Mouse (Mus musculus): ENCODE results near the gene Clcnkb. TPM values are rescaled to one million over a fixed set of nuclear protein-coding genes. Genes with fewer than 3 reads are reported as not detected.

The Clcnkb gene
- total and polyA plus RNA-seq, 2 experiments from 2014 or later, result 0.65 to 0.87 TPM

DNA sequence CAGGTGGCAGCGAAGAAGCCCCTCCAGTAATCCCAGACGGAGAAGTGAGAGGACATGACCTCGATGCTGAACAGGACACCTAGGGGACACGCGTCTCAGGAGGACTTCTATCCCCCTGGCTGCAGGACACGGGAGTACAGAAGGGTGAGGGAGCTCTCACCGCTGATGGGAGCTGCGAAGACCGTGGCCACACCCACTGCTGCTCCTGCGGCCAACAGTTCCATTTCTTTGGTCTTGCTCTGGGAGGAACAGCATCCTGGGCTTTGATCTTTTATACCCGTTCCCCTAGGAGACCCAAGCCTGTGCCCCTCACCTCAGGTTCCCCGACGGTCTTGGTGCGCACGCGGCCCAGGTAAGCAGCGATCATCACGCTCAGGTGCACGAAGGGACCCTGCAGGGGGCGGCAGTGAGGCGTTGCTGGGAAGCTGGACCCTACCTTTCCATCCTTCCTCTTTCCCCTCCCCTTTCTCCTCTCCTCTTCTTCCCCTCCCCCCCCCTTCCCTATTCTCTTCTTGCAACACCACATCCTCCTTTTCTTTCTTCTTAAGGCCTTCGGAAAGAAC, 4.3 kb downstream of the Clcnkb start:
- Histone ChIP-seq H3K27me3 (ENCODE audit: control insufficient read depth, insufficient read depth, low read length) (no peaks in the 10 kb centered on the region), H3K9me3 (replicated peaks; ENCODE audit: control insufficient read depth, low read length) (0 out of 2 replicates have a peak, but pooled peaks cover 3% of the 10 kb centered on the region), H3K4me3 (ENCODE audit: low read depth, low read length) (no peak overlapping the region), H3K27ac (ENCODE audit: low read depth) (no peak overlapping the region), H3K4me1 (ENCODE audit: control insufficient read depth, insufficient read depth) (peaks cover 11% of the 10 kb centered on the region), H3K9ac (replicated peaks; ENCODE audit: low read depth, low read length) (no peak overlapping the region), H3K36me3 (replicated peaks; ENCODE audit: control insufficient read depth, insufficient read depth, low read length) (no peaks in the 10 kb centered on the region), H3K4me2 (ENCODE audit: low read depth, low read length) (no peak overlapping the region)
- ATAC-seq (ENCODE audit: insufficient read depth, low read depth), result no peak
- WGBS, result 20% methylated on average over 22 of the region's 22 CpGs
- TF ChIP-seq EP300 (IDR thresholded peaks at IDR 0.05; ENCODE audit: low read depth), result no peak
- TF ChIP-seq CTCF (IDR thresholded peaks at IDR 0.05; ENCODE audit: low read depth), result peak; percentile 29
- no peak for DNase-seq (ENCODE audit: low spot score)

DNA sequence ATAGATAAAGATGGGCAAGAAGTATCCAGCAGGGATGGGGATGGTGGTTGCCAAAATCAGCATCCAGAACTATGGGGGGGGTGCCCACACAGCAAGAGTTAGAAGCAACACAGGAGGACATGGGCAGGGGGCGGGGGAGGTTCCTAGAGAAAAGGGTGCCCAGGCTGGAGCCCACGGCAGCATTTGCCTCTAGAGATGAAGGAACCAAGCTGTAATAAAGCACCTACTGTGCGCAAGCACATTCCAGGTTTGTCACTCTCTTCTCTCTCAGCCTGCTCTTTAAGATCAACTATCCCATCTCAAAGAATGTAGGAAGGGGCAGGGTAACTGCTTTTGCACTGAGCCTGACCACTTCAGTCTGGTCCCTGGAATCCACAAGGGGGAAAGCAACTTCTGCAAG, 7.2 kb downstream of the Clcnkb start:
- no peak overlapping the region for H3K4me2 ChIP-seq (ENCODE audit: low read depth, low read length)
- H3K9ac ChIP-seq (replicated peaks; ENCODE audit: low read depth, low read length), result no peak overlapping the region
- TF ChIP-seq EP300 (IDR thresholded peaks at IDR 0.05; ENCODE audit: low read depth), result no peak
- no peak for TF ChIP-seq CTCF (IDR thresholded peaks at IDR 0.05; ENCODE audit: low read depth)
- no peaks in the 10 kb centered on the region for H3K27me3 ChIP-seq (ENCODE audit: control insufficient read depth, insufficient read depth, low read length)
- WGBS, result 93% methylated on average over 3 of the region's 3 CpGs
- no peak overlapping the region for H3K4me3 ChIP-seq (ENCODE audit: low read depth, low read length)
- DNase-seq (ENCODE audit: low spot score), result no peak
- peaks cover 19% of the 10 kb centered on the region for H3K4me1 ChIP-seq (ENCODE audit: control insufficient read depth, insufficient read depth)
- 0 out of 2 replicates have a peak, but pooled peaks cover 3% of the 10 kb centered on the region for H3K9me3 ChIP-seq (replicated peaks; ENCODE audit: control insufficient read depth, low read length)
- no peak for ATAC-seq (ENCODE audit: insufficient read depth, low read depth)
- no peak overlapping the region for H3K27ac ChIP-seq (ENCODE audit: low read depth)
- H3K36me3 ChIP-seq (replicated peaks; ENCODE audit: control insufficient read depth, insufficient read depth, low read length), result no peaks in the 10 kb centered on the region

DNA sequence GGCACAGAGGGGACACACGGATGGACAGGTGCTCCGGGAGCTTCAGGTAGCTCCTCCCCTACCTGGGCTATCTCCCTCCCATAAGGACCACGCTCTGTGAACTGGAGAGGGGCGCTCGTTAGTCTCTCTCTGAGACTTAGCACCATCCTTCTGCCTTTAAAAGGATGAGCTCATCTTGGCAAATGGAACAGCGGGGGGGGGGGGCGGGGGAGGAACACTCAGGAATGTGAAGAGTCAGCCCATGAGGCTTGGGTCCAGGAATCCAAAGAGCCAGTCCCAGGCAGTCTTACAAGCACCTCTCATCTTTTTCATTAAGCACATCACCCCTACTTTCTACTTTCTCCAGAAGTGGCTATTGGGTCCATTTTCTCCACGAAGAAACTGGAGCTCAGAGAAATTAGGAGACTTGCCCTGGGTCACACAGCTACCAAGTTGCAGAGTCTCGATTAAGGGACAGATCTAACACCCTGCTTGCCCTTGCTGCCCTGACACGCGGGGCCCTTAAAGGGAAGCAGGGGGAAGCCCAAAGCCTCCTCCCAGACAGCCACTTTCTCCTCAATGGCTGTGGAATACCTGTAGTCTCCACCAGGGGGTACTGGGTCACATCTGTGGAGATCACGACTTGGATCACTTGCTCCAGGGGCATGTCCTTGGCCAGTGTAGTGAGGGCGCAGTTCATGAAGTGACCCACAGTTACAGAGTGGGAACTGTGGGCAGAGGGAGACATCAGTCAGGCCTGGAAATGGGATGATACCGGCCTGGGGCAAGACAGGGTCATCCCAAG, 9.1 kb downstream of the Clcnkb start:
- H3K36me3 ChIP-seq (replicated peaks; ENCODE audit: control insufficient read depth, insufficient read depth, low read length), result no peaks in the 10 kb centered on the region
- DNase-seq (ENCODE audit: low spot score) (peak; percentile 87), ATAC-seq (ENCODE audit: insufficient read depth, low read depth) (peak; percentile 77)
- peaks cover 19% of the 10 kb centered on the region for H3K4me1 ChIP-seq (ENCODE audit: control insufficient read depth, insufficient read depth)
- H3K27me3 ChIP-seq (ENCODE audit: control insufficient read depth, insufficient read depth, low read length), result no peaks in the 10 kb centered on the region
- no peak overlapping the region for H3K4me2 ChIP-seq (ENCODE audit: low read depth, low read length)
- no peak overlapping the region for H3K4me3 ChIP-seq (ENCODE audit: low read depth, low read length)
- peak overlapping the region; percentile 53 for H3K27ac ChIP-seq (ENCODE audit: low read depth)
- H3K9me3 ChIP-seq (replicated peaks; ENCODE audit: control insufficient read depth, low read length), result no peaks in the 10 kb centered on the region
- 0 out of 2 replicates have a peak overlapping the region, but pooled peaks have one; percentile 20 for H3K9ac ChIP-seq (replicated peaks; ENCODE audit: low read depth, low read length)
- 23% methylated on average over 14 of the region's 14 CpGs for WGBS
- TF ChIP-seq EP300 (IDR thresholded peaks at IDR 0.05; ENCODE audit: low read depth) (no peak), CTCF (IDR thresholded peaks at IDR 0.05; ENCODE audit: low read depth) (peak; percentile 92)

DNA sequence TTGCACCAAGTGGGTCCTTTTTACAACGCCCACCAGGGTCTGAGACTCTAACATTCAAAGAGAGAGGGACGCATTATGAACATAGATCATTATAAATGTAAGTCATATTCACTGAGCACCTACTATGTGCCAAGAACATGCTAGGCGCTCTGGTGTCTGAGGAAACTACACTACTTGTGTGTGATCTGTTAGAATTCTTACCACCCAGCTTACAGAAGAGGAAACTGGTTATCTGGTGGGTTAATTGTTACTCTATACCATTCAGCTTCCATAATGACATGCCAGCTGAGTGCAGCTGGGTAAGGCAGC, 10.5 kb downstream of the Clcnkb start:
- TF ChIP-seq EP300 (IDR thresholded peaks at IDR 0.05; ENCODE audit: low read depth) (no peak), CTCF (IDR thresholded peaks at IDR 0.05; ENCODE audit: low read depth) (no peak)
- DNase-seq (ENCODE audit: low spot score) (no peak), ATAC-seq (ENCODE audit: insufficient read depth, low read depth) (no peak)

DNA sequence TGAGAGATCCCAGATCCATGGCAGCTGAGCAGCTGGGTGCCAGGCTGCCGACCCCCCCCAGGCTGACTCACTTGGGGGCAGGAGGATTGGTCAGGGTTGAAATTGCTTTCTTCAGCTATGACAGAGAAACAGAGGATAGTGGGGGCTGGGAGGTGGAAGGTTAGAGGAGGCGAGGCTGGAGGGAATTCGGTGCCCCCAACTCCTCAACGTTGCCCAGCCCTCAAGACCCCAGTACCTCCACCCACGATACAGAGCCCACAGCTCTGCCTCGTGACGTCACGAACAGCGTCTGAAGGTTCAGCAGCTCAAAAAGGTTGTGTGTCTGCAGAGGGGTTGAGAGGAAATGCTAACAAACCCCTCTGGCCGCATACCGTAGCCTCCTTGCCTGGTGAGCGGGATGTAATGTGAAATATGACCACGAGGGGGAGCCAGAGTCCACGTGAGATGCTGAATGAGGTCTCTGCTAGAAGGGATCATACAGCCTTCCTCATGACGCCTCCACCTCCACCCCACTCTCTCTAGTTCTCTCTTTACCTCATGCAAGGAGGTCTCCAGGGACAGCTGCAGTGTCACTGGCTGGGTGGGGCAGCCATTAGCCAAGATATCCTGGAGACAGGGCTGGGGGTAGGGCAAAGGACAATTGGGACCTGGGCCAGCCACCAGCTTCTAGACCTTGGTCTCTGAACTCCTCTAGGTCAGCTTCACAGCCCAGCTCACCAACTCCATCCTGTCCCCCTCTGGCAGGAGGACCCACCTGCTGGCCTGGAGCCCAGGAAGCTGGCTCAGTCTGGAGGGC, 11.1 kb downstream of the Clcnkb start:
- no peaks in the 10 kb centered on the region for H3K36me3 ChIP-seq (replicated peaks; ENCODE audit: control insufficient read depth, insufficient read depth, low read length)
- no peaks in the 10 kb centered on the region for H3K27me3 ChIP-seq (ENCODE audit: control insufficient read depth, insufficient read depth, low read length)
- no peak overlapping the region for H3K4me3 ChIP-seq (ENCODE audit: low read depth, low read length)
- peaks cover 17% of the 10 kb centered on the region for H3K4me1 ChIP-seq (ENCODE audit: control insufficient read depth, insufficient read depth)
- H3K9me3 ChIP-seq (replicated peaks; ENCODE audit: control insufficient read depth, low read length), result no peaks in the 10 kb centered on the region
- TF ChIP-seq CTCF (IDR thresholded peaks at IDR 0.05; ENCODE audit: low read depth), result peak; percentile 97
- TF ChIP-seq EP300 (IDR thresholded peaks at IDR 0.05; ENCODE audit: low read depth), result no peak
- 11% methylated on average over 15 of the region's 15 CpGs for WGBS
- DNase-seq (ENCODE audit: low spot score) (peak; percentile 86), ATAC-seq (ENCODE audit: insufficient read depth, low read depth) (peak; percentile 67)
- no peak overlapping the region for H3K27ac ChIP-seq (ENCODE audit: low read depth)
- peak overlapping the region; percentile 35 for H3K4me2 ChIP-seq (ENCODE audit: low read depth, low read length)
- H3K9ac ChIP-seq (replicated peaks; ENCODE audit: low read depth, low read length), result peak overlapping the region; percentile 3; the same call in 1 of the 2 replicates

More for the DNA sequence above, 10.5 kb downstream of the Clcnkb start:
- Histone ChIP-seq H3K36me3 (replicated peaks; ENCODE audit: control insufficient read depth, insufficient read depth, low read length) (no peaks in the 10 kb centered on the region), H3K4me2 (ENCODE audit: low read depth, low read length) (no peak overlapping the region), H3K9ac (replicated peaks; ENCODE audit: low read depth, low read length) (no peak overlapping the region), H3K9me3 (replicated peaks; ENCODE audit: control insufficient read depth, low read length) (no peaks in the 10 kb centered on the region), H3K27me3 (ENCODE audit: control insufficient read depth, insufficient read depth, low read length) (no peaks in the 10 kb centered on the region), H3K4me3 (ENCODE audit: low read depth, low read length) (no peak overlapping the region), H3K27ac (ENCODE audit: low read depth) (no peak overlapping the region), H3K4me1 (ENCODE audit: control insufficient read depth, insufficient read depth) (peaks cover 17% of the 10 kb centered on the region)
- WGBS, result 80% methylated on average over 3 of the region's 3 CpGs

All from heart, postnatal 0 days (tissue).